Mouse (Mus musculus): Measurements from ENCODE around the gene Kcnn4. TPM values are rescaled to one million over a fixed set of nuclear protein-coding genes. Genes with fewer than 3 reads are reported as not detected.
"Not testable (repeated sequence)": the region's sequence is repeated elsewhere in the genome, so short reads cannot be mapped to it uniquely, and the experiment has no call there.

The Kcnn4 gene
- total RNA-seq, 4 experiments from 2014 or later, result 0.44 to 1.3 (median 0.69) TPM

DNA sequence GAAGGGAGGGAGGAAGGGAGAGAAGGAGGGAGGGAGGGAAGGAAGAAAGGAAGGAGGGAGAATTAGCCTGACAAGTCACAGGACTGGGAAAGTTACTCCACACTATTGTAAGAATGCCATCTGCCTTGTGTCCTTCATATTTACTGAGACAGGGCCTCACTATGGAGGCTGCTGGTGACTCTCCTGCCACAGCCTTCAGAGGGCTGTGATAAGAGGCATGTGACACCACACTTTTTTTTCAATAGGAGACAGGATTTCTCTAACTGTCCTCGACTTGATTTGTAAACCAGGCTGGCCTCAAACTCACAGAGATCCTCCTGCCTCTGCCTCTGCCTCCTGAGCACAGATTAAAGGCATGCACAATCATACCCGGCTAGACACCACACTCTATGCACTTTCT is 21.6 kb downstream of the Kcnn4 start:
- no peak for DNase-seq (ENCODE audit: low spot score)

DNA sequence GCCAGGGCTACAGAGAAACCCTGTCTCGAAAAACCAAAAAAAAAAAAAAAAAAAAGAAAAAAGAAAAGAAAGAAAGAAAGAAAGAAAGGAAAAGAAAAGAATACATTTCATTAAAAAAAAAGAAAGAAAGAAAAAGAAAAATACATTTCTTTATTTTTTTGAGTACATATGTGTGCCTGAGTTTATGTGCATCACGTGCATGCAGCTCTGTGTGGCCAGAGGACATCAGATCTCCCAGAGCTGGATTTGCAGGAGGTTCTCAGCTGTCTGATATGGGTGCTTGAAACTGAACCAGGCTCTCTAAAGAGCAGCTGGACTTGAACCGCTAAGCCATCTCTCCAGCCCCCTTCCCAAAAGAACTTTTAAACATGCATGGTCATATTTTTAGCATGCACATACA is 24.0 kb downstream of the Kcnn4 start:
- no peak for DNase-seq (ENCODE audit: low spot score)

DNA sequence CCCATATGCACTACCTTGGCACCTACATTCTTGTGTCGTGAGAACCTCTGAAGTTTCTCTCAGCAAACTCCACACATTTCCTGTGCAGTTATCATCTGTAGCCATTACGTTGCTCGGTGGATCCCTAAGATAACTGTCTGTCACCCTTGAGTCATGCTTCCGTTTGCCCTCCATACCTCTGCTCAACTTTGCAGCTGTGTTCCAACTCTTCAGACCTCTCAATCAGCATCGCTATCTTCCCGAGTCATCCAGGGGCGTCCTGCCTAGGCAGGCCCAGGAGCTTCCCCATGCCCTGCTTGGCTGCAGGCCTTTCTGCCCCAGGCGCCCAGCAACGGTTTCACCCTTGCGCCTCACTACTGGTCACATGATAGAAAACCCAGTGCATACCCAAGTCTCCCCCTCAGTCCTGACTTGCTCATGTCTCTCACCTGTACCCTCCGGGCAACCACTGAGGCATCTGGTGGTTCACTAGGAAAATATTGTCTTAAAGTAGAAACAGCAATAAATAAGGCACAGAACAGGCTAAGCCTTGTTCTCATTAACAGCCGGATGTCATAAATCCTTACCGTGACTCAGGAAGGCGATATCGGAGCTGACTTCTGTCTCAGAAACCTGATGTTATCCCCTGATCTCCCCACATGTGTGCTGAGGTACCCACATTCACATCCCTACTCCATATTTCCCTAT is 24.6 kb downstream of the Kcnn4 start:
- DNase-seq (ENCODE audit: low spot score), result no peak

DNA sequence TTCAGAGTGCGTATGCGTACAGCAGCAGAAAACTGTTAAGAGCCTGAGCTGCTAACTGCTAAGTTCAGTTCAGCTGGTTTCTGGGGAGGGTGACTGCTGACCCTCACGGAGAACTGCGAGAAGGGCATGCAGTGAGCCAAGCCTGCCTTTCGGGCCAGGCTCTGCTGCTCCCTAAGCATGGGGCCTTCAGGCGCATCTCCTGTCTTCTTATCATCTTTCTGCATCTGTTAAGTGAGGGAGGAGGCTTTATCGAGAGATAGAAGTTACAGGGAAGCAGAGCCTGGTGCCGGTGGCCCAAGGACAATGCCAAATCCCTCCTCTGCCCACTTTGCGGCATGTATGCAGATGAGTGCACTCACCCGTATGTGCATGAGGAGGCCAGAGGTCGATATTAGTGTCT is 26.8 kb downstream of the Kcnn4 start:
- DNase-seq (ENCODE audit: low spot score), result no peak

DNA sequence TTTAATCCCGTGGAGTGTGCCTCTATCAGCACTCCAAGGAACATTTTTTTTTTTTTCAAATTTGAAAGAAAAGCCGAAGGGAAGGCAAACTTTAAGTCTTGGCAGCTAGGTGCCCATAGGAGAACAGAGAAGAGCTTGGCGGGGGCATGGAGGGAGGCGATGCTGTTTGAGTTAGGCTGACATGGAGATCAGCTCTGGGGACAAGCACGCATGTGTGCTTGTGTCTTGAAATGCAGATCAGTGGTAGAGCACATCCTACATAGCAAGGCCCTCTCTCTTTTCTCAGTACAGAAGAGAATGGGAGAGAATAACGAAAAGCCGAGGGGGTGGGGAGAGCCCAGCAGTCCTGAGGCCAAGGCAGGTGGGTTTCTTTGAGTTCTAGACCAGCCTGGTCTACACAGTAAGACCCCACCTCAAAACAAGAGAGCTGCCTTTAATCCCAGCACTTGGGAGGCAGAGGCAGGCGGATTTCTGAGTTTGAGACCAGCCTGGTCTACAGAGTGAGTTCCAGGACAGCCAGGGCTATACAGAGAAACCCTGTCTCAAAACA is 28.4 kb downstream of the Kcnn4 start:
- DNase-seq (ENCODE audit: low spot score), result no peak

DNA sequence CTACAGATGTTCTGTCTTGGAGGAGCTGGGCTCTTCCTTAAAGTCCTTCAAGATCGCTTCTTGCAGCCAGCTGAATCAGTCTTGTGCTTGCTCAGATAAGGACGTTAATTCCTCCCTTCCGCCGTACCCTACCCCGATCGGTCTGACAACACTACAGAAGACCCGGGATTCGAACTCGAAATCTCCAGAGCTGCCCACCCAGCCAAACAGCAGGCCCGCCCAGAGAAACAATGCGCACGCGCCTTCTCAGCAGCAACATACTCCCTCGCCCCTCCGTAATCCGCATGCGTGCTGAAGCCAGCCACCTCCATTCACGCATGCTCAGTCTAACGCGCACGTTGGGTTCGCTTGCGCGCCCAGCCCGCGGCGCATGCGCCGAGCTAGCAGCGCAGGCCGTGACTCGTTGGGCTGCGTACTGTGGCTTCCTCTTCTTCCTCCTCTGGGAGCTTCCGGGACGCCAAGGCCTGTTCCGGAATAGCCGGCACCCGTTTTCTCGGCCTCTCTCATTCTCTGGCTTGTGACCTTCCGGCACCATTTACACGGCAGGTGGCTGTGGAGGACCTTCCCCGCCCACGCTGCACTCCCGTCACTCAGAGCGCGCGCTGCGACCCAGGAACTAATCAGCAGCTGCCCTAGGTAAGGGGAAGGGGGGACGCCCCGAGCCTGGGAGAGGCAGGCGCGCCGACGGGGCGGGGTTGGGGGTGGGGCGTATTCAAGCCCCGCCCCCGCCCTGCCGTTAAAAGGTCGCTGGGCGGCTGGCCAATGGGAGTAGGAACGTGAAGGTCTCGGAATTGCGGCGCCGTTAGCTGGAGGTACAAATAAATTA is 29.4 kb downstream of the Kcnn4 start, which contains the start of gene Smg9:
Smg9 (plus strand) TSS at position 364 of the 826 bp plus-strand sequence.
- DNase-seq (ENCODE audit: low spot score), result peak; percentile 97

DNA sequence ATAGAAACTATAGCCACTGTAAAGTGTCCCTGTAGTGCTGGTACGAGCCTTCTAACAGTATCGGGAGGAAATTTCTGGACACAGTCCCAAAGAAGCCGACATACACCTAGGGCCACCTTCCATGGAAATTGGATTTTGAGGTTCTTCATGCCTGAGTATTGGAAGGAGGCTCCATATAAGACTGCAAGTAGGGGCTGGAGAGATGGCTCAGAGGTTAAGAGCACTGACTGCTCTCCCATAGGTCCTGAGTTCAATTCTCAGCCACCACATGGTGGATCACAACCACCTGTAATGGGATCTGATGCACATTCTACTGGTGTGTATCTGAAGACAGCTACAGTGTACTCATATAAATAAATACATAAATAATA is 30.0 kb downstream of the Kcnn4 start:
- no peak for DNase-seq (ENCODE audit: low spot score)

DNA sequence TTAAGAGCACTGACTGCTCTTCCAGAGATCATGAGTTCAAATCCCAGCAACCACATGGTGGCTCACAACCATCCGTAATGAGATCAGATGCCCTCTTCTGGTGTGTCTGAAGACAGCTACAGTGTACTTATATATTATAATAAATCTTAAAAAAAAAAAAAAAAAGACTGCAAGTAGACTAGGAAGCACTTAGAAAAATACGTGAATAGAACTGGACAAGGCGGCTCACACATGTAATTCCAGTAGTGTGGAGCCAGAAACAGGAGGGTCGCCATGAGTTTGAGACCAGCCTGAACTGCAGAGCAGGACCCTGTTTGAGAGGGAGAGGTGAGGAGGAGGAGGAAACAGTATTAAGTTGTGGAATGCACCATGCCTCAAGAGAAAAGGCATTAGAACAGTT is 30.4 kb downstream of the Kcnn4 start:
- DNase-seq (ENCODE audit: low spot score), result not testable (repeated sequence)

DNA sequence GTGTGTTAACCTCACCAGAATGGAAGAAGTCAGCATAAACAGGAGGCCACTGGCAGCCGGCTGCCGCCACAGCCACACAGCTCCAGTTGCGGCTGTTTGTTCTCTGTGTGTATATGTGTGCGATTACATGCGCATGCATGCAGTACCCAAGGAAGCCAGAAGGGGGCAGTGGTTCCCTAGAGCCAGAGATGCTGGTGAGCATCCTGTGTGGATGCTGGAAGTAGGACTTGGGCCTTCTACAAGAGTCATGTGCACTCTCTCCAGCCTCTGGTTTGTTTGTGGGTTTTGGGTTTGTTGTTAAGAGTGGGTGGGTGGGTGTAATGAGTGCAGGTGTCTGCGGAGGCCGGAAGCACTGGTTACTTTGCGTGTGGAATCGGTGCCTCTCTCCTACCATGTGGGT is 32.8 kb downstream of the Kcnn4 start:
- no peak for DNase-seq (ENCODE audit: low spot score)

DNA sequence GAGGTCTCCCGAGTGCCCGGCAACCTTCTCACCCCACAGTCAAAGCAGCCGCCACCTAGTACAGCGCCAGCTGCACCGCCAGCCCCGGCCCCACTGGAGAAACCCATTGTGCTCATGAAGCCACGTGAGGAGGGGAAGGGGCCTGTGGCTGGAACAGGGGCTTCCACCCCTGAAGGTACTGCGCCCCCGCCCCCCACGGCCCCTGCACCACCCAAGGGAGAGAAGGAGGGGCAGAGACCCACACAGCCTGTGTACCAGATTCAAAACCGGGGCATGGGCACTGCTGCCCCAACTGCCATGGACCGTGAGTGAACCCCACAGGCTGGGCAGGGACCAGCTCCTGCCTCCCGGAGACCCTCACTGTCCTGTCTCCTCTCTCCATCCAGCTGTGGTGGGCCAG is 35.6 kb downstream of the Kcnn4 start:
- DNase-seq (ENCODE audit: low spot score), result no peak

DNA sequence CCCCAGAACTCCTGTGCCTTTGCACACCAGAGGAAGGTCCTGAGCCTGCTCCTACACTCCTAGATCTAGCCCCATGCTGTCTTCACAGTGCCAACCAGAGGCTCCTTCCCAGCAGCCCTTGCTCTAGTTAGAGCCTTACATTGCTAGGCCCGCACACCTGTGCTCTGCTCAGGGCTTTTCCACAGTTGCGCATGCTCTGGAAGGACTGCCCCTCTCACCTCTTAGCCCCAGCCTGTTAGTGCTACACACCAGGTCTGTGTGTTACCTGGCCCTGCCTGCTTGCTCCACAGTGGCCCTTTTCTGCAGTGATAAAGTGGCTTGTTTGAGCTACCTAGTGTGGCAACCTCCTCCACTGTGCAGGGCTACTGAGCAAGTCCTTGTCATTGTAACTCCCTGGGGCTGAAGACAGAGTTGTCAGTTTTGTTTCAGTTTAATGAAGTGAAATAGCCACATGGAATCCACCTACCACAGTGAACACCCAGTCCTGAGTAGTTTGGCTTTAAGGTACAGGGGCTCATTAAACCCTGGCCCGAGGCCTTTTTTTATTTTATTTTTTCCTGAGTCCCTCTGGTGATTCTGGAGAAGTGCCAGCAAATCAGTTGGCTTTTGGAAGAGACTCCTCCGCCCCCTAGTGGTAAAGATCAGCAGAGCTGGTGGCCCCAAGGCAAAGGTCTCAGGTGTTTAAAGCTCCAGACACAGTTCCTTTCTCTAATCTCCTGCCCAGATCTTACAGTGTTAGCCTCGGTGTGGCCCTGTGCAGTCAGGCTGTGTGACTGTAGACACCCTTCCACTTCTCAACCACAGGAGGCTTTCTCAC is 36.7 kb downstream of the Kcnn4 start:
- DNase-seq (ENCODE audit: low spot score), result peak; percentile 66

DNA sequence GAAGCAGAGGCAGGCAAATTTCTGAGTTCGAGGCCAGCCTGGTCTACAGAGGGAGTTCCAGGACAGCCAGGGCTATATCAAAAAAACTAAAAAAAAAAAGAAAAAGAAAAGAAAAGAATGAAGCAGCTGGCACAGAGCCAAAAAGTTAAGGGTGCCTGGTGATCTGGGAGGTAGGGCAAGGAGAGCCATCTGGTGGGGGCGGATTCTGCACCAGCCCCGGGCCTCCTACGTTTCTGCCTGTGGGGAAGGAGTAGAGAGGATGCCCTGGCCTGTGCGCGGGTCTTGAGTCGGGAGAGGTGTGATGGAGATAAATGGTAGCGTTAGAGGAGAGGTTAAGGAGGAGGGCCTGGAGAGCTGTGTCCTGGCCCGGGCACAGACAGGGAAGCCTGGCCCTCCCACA is 38.1 kb downstream of the Kcnn4 start:
- DNase-seq (ENCODE audit: low spot score), result no peak

DNA sequence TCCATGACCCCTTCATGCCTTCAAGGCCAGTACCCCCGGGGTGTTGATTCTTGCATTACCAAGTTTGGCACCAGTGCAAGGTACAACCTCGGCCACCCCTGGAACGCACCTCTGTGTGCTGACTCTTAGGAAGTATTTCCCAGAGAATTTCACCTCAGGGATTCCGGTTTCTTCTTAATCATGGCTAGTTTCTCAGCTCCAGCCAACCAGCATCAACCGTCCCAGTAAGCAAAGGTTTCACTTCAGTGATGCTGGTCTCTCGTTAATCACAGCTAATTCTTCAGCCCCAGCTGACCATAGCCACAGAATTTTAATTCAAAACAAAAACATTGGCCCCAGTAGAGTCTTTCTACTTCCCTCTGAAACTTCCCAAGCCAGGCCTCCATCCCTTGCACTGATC is 40.1 kb downstream of the Kcnn4 start:
- DNase-seq (ENCODE audit: low spot score), result no peak

DNA sequence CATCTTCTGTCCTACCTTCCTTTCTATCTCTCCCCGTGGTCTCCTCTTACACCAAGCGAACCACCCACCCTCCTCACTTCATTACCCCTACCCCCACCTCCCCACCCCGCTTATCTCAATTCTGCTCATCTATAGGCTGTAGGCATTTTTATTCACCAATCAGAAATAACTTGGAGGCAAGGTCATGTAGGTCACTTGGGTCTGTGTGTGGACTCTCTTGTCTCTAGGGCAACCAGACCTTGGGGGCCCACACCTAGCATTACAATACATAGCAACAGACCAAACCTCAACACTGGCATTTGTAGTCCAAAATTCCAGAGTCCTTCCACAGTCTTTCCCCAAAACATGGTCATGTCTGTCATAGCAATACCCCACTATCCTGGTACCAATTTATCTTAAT is 40.8 kb downstream of the Kcnn4 start:
- DNase-seq (ENCODE audit: low spot score), result no peak

DNA sequence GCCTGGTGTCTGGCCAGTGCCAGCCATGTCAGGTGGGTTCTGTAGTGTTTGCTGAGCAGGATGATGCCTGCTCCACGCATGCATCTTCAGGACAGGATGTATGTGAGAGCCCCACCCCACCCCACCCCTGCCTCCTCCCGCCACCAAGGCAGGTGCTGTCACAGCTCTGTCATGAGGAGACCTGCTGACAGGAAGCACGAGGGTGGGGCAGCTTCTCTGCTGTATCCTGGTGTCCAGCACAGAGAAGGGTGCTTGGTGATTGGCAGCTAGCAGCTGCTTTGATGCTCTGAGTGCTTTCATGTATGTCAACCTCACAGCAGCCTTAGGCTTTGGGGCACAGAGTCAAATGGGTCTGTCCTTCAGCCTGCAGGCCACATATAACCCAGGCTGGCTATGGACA is 43.6 kb downstream of the Kcnn4 start:
- no peak for DNase-seq (ENCODE audit: low spot score)

DNA sequence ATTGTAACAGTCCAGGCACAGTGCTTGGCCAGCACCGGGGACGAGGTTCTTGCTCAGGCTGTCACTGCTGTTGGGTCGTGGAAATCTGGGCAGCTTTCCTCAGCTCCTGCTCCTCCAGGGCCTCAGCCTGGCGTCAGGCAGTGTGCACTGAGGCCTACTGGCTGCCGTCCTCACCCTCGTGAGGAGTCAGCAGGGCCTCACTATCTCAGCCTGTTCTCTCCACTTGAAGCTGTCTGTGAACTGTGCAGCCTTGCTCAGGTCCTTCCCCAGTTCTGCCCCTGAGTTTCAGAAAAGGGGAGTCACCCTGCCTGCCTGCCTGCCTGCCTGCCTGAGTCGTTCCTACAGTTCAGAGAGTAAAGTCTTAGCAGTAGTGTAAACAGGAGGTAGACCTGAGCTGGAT is 45.2 kb downstream of the Kcnn4 start:
- DNase-seq (ENCODE audit: low spot score), result no peak

DNA sequence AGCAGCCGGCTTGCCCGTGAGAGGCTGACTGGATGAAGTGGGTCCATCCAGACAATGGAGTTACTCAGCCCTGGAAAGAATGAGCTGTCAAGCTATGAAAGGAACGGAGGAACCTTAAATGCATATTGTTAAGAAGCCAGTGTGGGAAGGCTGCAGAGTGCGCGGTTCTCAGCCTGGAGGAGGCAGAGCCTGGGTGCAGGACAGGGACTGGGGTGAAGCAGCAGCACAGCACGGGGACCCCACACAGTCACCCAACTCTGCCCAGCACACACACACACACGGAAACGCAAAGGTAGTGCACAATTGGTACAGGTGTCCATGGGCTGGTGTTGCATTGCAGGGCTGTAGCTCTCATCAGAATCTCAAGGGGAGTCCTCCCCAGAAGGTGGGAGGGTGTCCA is 49.5 kb downstream of the Kcnn4 start:
- no peak for DNase-seq (ENCODE audit: low spot score)

DNA sequence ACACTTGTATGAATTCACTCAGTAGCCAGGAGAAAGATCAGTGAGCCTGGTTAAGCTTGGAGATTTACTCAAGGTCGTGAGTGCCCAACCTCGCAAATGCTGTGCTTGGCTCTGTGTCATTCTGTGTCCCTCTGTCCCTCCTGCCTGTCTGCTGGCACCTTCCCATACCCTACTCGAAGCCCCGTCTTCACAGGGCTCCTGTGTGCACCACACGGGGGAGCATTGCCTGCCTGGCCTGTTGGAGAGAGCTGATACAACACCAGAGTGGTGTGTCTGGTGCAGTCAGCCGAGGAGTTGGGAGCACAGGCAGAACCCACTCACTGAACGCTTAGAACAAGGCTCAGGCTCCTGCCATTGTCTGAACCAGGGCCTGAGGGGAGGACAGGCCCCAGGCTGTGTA is 51.6 kb downstream of the Kcnn4 start:
- no peak for DNase-seq (ENCODE audit: low spot score)

DNA sequence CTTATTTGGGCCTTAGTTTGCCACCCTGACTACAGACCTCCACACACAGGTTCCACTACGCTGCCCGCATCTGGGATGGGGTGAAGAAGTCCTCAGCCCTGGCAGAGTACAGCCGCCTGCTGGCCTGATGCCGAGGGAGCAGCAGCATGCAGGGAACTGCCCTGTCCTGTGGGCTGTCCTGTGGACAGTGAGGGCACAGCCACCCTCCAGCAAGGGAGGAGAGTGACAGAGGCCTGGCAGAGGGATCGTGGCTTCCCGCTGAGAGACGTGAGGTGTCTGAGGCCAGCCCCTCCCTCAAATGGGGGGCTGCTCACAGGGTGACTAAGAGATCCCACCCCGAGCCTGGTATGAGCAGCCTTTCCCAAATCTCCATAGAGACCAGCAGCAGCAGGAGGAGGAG is 52.2 kb downstream of the Kcnn4 start:
- DNase-seq (ENCODE audit: low spot score), result no peak

DNA sequence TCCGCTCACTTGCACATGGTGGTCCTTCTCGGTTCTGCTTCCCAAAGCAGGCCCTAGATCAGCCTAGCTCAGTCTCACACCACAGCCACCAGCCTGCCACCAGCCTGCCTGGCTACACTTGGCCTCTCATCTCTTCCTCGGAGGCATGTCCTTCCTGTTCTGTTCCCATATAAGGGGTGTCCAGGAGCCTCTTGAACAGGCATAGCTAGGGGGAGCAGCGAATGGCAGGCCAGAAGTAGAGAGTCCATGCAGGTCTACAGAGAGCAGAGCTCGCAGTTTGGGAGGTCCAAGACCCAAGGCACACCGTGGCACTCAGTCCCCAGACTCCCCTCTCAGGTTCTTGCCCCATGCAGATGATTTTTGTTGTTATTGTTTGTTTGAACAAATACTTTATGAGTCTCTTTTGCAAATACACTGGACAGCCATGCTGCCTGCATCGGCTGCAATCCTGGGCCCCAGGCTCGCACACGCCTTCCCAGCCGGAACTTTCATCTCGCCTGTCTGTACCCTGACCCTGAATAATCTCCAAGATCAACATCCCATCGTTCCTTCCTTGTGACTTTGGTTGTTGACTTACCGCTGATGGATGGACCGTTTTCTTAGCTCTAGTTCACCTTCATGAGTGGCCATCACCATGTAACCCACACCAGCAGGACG is 53.2 kb downstream of the Kcnn4 start:
- no peak for DNase-seq (ENCODE audit: low spot score)

DNA sequence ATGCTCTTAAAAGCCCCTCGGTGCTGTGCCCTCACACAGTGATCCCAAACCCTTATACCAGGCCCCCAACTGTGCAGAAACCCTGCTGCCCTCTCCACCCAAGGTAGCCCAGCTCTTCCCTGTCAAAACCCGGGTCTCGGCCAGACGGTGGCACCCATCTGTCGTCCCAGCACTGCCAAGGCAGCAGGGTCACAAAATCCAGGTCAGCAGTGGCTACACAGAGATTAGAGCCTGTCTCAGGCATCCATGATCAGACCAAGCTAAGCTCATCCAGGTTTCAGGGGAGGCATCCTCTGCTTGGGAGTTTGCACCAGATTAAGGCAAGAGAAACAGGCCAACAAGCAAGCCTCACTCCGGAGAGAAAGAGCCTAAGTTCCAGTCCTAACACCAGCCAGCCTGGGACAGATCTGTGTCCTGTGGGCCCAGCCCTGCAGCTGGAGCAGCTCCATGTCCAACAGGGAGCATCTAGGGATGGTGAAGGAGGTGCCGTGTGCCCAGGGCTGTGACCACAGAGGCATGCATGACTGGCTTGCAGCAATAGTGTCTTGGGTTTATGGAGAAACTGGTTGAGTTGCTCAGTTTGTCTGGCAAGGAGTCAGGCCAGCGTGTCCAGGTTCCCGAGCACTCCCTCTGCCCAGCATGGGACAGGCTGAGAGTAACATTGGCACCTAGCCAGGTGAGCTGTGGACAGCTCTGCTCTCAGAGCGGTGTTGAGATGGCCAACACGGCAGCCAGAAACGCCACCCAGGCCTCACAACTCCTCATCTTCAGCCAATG is 54.1 kb downstream of the Kcnn4 start:
- DNase-seq (ENCODE audit: low spot score), result peak; percentile 46

Measured in heart, adult 8-10 months (tissue).